In genomic region chr17:61301171-61301570, GRCm38 (mm10) we compare ENCODE assay signal across 26 mouse cellular contexts.
DNase-seq lines count a peak whose midpoint lies in the region; ATAC-seq lines count a peak whose summit lies in the region.
"Had no signal": no experiment of that assay in that cellular context is flagged by ENCODE, and none has a peak within 500 bp of the region (broad histone marks: within the 10 kb centered on the region; RNA-seq: fewer than 3 reads in every experiment).

No protein-coding gene starts in this region.

- H3K9ac ChIP-seq in forebrain, embryonic 14.5 days (ENCODE audit: low read length), result no peak overlapping the region
- no peak overlapping the region for H3K9ac ChIP-seq in forebrain, embryonic 11.5 days (ENCODE audit: low read length)
- H3K9ac ChIP-seq in neural tube, embryonic 14.5 days (replicated peaks; ENCODE audit: low read depth, low read length), result no peak overlapping the region
- H3K9ac ChIP-seq in neural tube, embryonic 15.5 days (replicated peaks), result no peak overlapping the region
- H3K9ac ChIP-seq: hindbrain, embryonic 14.5 days; limb, embryonic 13.5 days; lung, embryonic 15.5 days had no signal

- ATAC-seq in forebrain, embryonic 14.5 days, result peak; percentile 69
- ATAC-seq in forebrain, embryonic 11.5 days (replicated peaks; ENCODE audit: low FRiP score), result no peak
- ATAC-seq in neural tube, embryonic 14.5 days (ENCODE audit: low read depth), result peak; percentile 41; the same call in 1 of the 2 replicates
- no peak for ATAC-seq in neural tube, embryonic 15.5 days (ENCODE audit: low FRiP score)
- ATAC-seq: inflammation-experienced regulatory T-cells, adult 6 months; Patski had no signal

- no peaks in the 10 kb centered on the region for H3K36me3 ChIP-seq in forebrain, embryonic 14.5 days (ENCODE audit: control insufficient read depth, insufficient read depth, low read length)
- no peaks in the 10 kb centered on the region for H3K36me3 ChIP-seq in forebrain, embryonic 11.5 days (ENCODE audit: control insufficient read depth, insufficient read depth, low read length)
- no peaks in the 10 kb centered on the region for H3K36me3 ChIP-seq in neural tube, embryonic 14.5 days (ENCODE audit: control insufficient read depth, insufficient read depth, low read length)
- no peaks in the 10 kb centered on the region for H3K36me3 ChIP-seq in neural tube, embryonic 15.5 days
- H3K36me3 ChIP-seq: G1E; limb, embryonic 13.5 days; lung, embryonic 15.5 days; midbrain, embryonic 10.5 days had no signal

- DNase-seq in cerebellum, postnatal 10 days, result peak; percentile 29 to 36
- DNase-seq in cerebellum, adult 11-12 months, result no peak
- DNase-seq in forebrain, embryonic 14.5 days (ENCODE audit: low spot score), result peak; percentile 56
- DNase-seq in forebrain, embryonic 11.5 days (ENCODE audit: low spot score), result no peak
- no peak for DNase-seq in heart, postnatal 4 days
- DNase-seq: adrenal gland, postnatal 14 days; cerebellum, adult 8-10 months; gastrocnemius, postnatal 36 days; heart, adult 18-20 months; heart, postnatal 36 days; kidney, adult 11 months; kidney, postnatal 14 days; spleen, adult 18-20 months; thymus, postnatal 14 days had no signal

- H3K4me1 ChIP-seq in forebrain, embryonic 14.5 days (ENCODE audit: control insufficient read depth, insufficient read depth, low read length), result peaks cover 14% of the 10 kb centered on the region
- H3K4me1 ChIP-seq in forebrain, embryonic 11.5 days (replicated peaks; ENCODE audit: control insufficient read depth, insufficient read depth, low read length), result no peaks in the 10 kb centered on the region
- H3K4me1 ChIP-seq in neural tube, embryonic 14.5 days (ENCODE audit: control insufficient read depth, insufficient read depth, low read length), result 0 out of 2 replicates have a peak, but pooled peaks cover 3% of the 10 kb centered on the region
- H3K4me1 ChIP-seq in neural tube, embryonic 15.5 days, result no peaks in the 10 kb centered on the region
- H3K4me1 ChIP-seq: limb, embryonic 13.5 days; lung, embryonic 15.5 days; midbrain, embryonic 10.5 days had no signal

- H3K4me2 ChIP-seq in forebrain, embryonic 14.5 days (ENCODE audit: low read length), result no peak overlapping the region
- no peak overlapping the region for H3K4me2 ChIP-seq in forebrain, embryonic 11.5 days (ENCODE audit: low read depth, low read length, severe bottlenecking)
- no peak overlapping the region for H3K4me2 ChIP-seq in neural tube, embryonic 14.5 days (ENCODE audit: low read depth, low read length)
- H3K4me2 ChIP-seq in neural tube, embryonic 15.5 days, result no peak overlapping the region
- H3K4me2 ChIP-seq: heart, embryonic 11.5 days; hindbrain, embryonic 14.5 days; limb, embryonic 13.5 days; liver, embryonic 11.5 days; lung, embryonic 15.5 days had no signal

- H3K27ac ChIP-seq in forebrain, embryonic 14.5 days (ENCODE audit: low read depth, low read length), result no peak overlapping the region; the same call in 1 of the 2 replicates
- H3K27ac ChIP-seq in forebrain, embryonic 11.5 days (ENCODE audit: low read depth, low read length), result no peak overlapping the region
- no peak overlapping the region for H3K27ac ChIP-seq in neural tube, embryonic 14.5 days (ENCODE audit: low read depth, low read length)
- no peak overlapping the region for H3K27ac ChIP-seq in neural tube, embryonic 15.5 days (replicated peaks)
- H3K27ac ChIP-seq: hindbrain, embryonic 14.5 days; limb, embryonic 13.5 days; lung, embryonic 15.5 days; midbrain, embryonic 10.5 days had no signal

- no peak overlapping the region for H3K4me3 ChIP-seq in forebrain, embryonic 14.5 days (ENCODE audit: low read depth, low read length)
- no peak overlapping the region for H3K4me3 ChIP-seq in forebrain, embryonic 11.5 days (ENCODE audit: low read depth, low read length)
- H3K4me3 ChIP-seq in neural tube, embryonic 14.5 days (ENCODE audit: low read depth, low read length), result no peak overlapping the region
- no peak overlapping the region for H3K4me3 ChIP-seq in neural tube, embryonic 15.5 days (replicated peaks)
- H3K4me3 ChIP-seq: erythroblast, embryonic 14.5 days; limb, embryonic 13.5 days; lung, embryonic 15.5 days; midbrain, embryonic 10.5 days had no signal

- H3K27me3 ChIP-seq in forebrain, embryonic 14.5 days (replicated peaks; ENCODE audit: control insufficient read depth, insufficient read depth, low read length), result no peaks in the 10 kb centered on the region
- no peaks in the 10 kb centered on the region for H3K27me3 ChIP-seq in forebrain, embryonic 11.5 days (ENCODE audit: control insufficient read depth, insufficient read depth, low read length)
- H3K27me3 ChIP-seq in neural tube, embryonic 14.5 days (ENCODE audit: control insufficient read depth, insufficient read depth, low read length), result no peaks in the 10 kb centered on the region
- no peaks in the 10 kb centered on the region for H3K27me3 ChIP-seq in neural tube, embryonic 15.5 days (replicated peaks)
- H3K27me3 ChIP-seq: limb, embryonic 13.5 days; lung, embryonic 15.5 days; Patski had no signal

- H3K9me3 ChIP-seq in forebrain, embryonic 14.5 days (replicated peaks; ENCODE audit: control insufficient read depth, low read length), result no peaks in the 10 kb centered on the region
- no peaks in the 10 kb centered on the region for H3K9me3 ChIP-seq in forebrain, embryonic 11.5 days (ENCODE audit: control insufficient read depth, low read length)
- no peaks in the 10 kb centered on the region for H3K9me3 ChIP-seq in neural tube, embryonic 14.5 days (ENCODE audit: control insufficient read depth, low read length)
- H3K9me3 ChIP-seq in neural tube, embryonic 15.5 days (replicated peaks), result no peaks in the 10 kb centered on the region
- H3K9me3 ChIP-seq: G1E; limb, embryonic 13.5 days; lung, embryonic 15.5 days; midbrain, embryonic 10.5 days had no signal

Comparison
In these comparisons a context has a peak if more than half of its experiments do, and no peak if none do; other contexts are left out.
1. DNase-seq: peak in cerebellum, postnatal 10 days (2 of 2) and forebrain, embryonic 14.5 days (single experiment); none in cerebellum, adult 11-12 months (single experiment), forebrain, embryonic 11.5 days (single experiment) and heart, postnatal 4 days (single experiment).
2. ATAC-seq: peak in forebrain, embryonic 14.5 days (single experiment) and neural tube, embryonic 14.5 days (single experiment); none in forebrain, embryonic 11.5 days (single experiment) and neural tube, embryonic 15.5 days (single experiment).